8 mouse cellular contexts compared by ENCODE assay signal in the genomic region with DNA sequence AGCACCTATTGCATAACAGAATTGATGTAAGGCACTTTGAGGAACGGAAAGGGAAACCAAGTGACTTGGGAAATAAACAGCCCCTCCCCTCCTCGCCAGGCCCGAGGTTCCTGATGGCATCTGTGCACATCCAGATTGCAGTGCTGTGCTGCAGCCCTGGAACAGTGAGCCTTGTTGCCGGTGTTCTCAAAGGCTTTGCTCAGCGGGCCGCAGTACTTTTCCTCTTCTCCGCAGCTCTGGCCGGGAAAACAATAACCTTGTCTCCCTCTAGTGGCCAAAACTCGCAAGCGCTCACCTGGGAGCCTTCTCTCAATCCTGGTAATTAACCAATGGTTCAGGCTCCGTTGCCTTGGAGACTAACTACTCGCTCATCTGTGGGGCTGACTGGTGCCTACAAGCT. TPM values are rescaled to one million over a fixed set of nuclear protein-coding genes. Genes with fewer than 3 reads are reported as not detected.
DNase-seq lines count a peak whose midpoint lies in the region; TF ChIP-seq lines count a peak whose summit lies in the region.

No protein-coding gene starts in this region.

- peak; percentile 27 for DNase-seq in T-cell, adult 2 months (ENCODE audit: low spot score)
- DNase-seq in cerebellum, postnatal 25 days, result peak; percentile 95 to 97
- DNase-seq in gastrocnemius, adult 2 months, result peak; percentile 60
- DNase-seq in hindlimb bud, embryonic 11.5 days (ENCODE audit: extremely low spot score, low read depth, low spot score), result peak; percentile 70
- peak; percentile 85 to 96 for DNase-seq in left cerebral cortex, adult 9 months (ENCODE audit: low spot score in 2 of 2)
- DNase-seq in right cerebral cortex, postnatal 10 days (ENCODE audit: low spot score in 2 of 2), result peak; percentile 92
- peak; percentile 51 to 75 for DNase-seq in urinary bladder, postnatal 4 days (ENCODE audit: low spot score in 2 of 2)

- no peaks in the 10 kb centered on the region for H3K9me3 ChIP-seq in megakaryocyte, embryonic 14.5 days

- H3K4me3 ChIP-seq in gastrocnemius, adult 2 months, result peak overlapping the region; percentile 59
- H3K4me3 ChIP-seq in megakaryocyte, embryonic 14.5 days (replicated peaks), result peak overlapping the region; percentile 90

- intact Hi-C loops in gastrocnemius, adult 2 months (cut with DNase I), result loop anchor here (1.0 to 5.0 kb wide), 2 partner anchors 138 to 200 kb away; no protein-coding TSS in a partner anchor

- H3K27me3 ChIP-seq in megakaryocyte, embryonic 14.5 days (replicated peaks), result peaks cover 53% of the 10 kb centered on the region

- peak; percentile 87 for TF ChIP-seq CTCF in gastrocnemius, adult 2 months (IDR thresholded peaks at IDR 0.05)

- no peak overlapping the region for H3K27ac ChIP-seq in gastrocnemius, adult 2 months

- peaks cover 11% of the 10 kb centered on the region for H3K4me1 ChIP-seq in megakaryocyte, embryonic 14.5 days

- H3K36me3 ChIP-seq in megakaryocyte, embryonic 14.5 days (replicated peaks; ENCODE audit: low read length), result no peaks in the 10 kb centered on the region

RNA-seq across cellular contexts. Expression of gene Kcna6, which starts 38.4 kb away (rescaled TPM):
- under 1 TPM; 0.15 to 0.28 TPM for total RNA-seq in gastrocnemius, adult 2 months (2021)
- polyA plus RNA-seq in megakaryocyte, embryonic 14.5 days (2012; ENCODE audit: insufficient read depth, low replicate concordance), result not detected in 2 replicates

RNA-seq across cellular contexts. Expression of gene Kcna1, which starts 55.9 kb away (rescaled TPM):
- total RNA-seq in gastrocnemius, adult 2 months (2021), result 1 to 10 TPM; 1.0 to 1.4 TPM
- not detected in 2 replicates for polyA plus RNA-seq in megakaryocyte, embryonic 14.5 days (2012; ENCODE audit: insufficient read depth, low replicate concordance)

Comparison
In these comparisons a context has a peak if more than half of its experiments do, and no peak if none do; other contexts are left out.
1. DNase-seq: peak in every context shown above with its lines; median percentile 96 in cerebellum, postnatal 25 days; 92 in right cerebral cortex, postnatal 10 days; 90 in left cerebral cortex, adult 9 months; 70 in hindlimb bud, embryonic 11.5 days; 63 in urinary bladder, postnatal 4 days; 60 in gastrocnemius, adult 2 months; 27 in T-cell, adult 2 months.